Mouse (Mus musculus): ENCODE results near the gene Sds.

Sds gene

GRCm38 (mm10) chr5:120440733-120441132, 35.6 kb upstream of the Sds start:
- peak; percentile 95 for DNase-seq (ENCODE audit: low read depth, low spot score)

DNA sequence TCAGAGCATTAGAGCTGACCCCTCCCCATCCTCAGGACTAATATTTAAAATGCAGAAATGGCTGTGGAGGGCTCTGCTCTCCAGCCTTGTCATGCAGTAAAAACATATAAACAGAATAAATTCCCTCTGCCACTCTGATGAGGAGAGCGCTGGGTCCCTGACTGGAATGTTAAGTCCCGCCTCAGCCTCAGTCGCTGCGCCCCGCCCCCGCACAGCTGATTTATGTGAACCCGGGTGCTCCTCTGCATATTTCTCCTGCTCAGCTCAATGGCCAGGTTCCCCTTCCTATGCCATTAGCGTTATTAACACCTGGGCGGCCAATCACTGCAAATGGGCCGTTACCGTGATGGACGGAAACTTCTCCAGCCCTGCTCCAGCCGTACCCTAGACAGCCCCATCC, 29.0 kb upstream of the Sds start:
- no peak for DNase-seq (ENCODE audit: low read depth, low spot score)

DNA sequence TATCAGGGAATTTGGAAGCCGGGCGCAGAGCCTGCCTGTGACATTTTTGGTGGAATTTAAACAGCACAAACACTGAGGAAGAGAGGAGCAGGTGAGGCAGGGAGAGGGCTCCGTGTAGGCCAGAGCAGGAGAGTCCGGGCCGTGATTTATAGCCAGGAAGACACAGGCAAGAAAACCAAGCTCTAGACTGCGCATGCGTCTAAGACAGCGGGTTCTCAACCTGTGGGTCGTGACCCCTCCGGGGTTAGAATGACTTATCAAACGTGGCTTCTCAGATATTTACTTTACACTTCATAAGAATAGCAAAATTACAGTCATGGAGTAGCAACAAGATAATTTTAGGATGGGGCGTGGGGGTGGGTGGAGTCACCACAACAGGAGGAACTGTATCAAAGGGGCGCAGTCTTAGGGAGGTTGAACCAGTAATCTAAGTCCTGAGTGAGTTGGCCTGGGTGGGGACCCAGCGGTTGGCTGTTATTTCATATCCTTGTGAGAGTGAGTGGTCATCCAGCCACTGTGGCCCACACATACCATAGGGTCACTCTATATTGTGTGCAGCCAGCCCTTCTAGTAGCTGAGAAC, 21.5 kb upstream of the Sds start:
- no peak for DNase-seq (ENCODE audit: low read depth, low spot score)

- no peak for DNase-seq (ENCODE audit: low read depth, low spot score)
These were observed 20.1 kb upstream of the Sds start for GRCm38 (mm10) chr5:120456253-120456652.

DNA sequence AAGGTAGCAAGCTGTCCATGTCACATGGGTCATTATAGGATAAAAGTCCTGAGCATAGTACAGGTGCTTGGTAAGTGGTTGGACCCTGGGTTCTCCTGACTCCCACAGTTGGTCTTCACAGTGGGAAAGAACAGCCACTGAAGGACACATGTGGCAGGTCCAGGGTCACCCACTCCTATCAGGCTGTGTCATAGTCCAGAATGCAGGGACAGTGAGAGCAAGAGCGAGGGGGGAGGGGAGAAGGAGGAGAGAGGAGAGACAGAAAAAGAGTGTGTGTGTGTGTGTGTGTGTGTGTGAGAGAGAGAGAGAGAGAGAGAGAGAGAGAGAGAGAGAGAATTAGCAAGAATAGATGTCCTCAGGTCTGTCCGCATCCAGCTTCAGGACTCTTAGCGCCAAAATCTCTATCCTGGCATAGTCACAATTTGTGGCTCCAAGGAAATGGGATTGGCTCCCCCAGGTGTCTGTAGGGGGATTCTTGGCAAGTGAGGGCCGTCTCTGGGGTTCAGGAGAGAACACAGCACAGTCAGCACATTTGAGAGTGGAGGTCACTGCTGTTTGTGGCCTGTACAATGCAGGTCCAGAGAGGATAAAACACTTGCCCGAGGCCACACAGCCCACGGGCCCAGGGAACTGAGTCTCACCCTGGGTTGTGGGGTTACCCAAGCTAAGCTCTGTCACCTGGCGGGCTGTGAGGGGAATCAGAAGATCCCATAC, 19.3 kb upstream of the Sds start:
- no peak for DNase-seq (ENCODE audit: low read depth, low spot score)

DNA sequence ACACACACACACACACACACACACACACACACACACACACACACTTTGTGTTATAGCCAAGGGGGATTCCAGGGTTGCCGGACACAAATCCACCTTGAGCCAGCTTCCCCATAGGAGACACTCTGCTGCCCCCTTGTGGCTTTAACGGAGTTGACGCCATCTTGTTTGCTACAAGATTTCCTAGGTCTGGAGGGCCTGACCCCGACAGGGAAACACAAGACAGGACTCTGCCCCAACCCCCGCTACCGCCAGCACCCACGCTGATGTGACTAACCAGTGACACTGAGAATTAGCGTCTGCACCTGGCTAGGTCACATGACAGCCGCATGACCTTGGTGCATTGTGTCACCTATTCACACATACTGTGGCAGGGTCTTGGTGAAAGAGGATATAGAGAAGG, 18.7 kb upstream of the Sds start:
- DNase-seq (ENCODE audit: low read depth, low spot score), result peak; percentile 79

- no peak for DNase-seq (ENCODE audit: low read depth, low spot score)
These were observed 17.2 kb upstream of the Sds start for GRCm38 (mm10) chr5:120459133-120459532.

GRCm38 (mm10) chr5:120461902-120462301, 14.4 kb upstream of the Sds start:
- no peak for DNase-seq (ENCODE audit: low read depth, low spot score)

GRCm38 (mm10) chr5:120464321-120464720, 12.0 kb upstream of the Sds start:
- DNase-seq (ENCODE audit: low read depth, low spot score), result no peak

- no peak for DNase-seq (ENCODE audit: low read depth, low spot score)
These were observed 11.3 kb upstream of the Sds start for GRCm38 (mm10) chr5:120465062-120465461.

GRCm38 (mm10) chr5:120465860-120466259, 10.5 kb upstream of the Sds start:
- peak; percentile 18 for DNase-seq (ENCODE audit: low read depth, low spot score)

DNA sequence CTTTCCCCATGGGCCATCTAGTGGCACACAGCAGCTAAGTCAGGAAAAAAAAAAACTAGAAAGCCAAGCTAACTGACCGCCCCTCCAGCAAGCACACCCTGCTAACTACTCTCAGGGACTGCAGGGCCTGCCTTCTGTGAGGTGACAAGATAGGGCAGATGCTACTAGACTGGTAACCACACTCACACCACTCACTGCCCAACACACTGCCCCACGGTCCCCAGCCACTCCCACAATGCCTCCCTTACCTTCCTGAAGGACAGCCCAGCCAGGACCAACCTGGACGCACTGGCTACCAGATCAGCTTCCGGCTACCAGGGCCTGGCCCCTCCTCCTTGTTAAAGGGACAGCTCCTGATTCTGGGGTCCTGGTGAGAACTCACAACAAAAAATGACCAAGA, 9.3 kb upstream of the Sds start:
- no peak for DNase-seq (ENCODE audit: low read depth, low spot score)

DNA sequence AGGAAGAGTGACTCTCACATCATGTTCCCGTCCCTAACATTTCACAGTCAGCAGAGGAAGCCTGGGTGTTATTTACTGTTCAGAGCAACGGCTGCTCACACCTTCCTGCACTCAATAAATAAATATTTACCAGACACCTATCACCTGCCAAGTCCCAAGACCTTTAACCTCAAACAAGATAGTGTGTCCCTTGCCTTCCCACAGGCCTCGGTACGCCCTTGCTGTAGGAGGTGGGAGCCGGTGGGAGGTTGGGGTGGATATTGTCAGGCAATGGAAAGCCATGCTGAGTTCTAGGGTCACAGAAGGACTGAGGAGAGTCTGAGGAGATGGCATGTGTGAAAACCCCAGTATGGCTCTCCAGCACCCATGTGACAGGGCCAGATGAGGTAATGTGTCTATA, 8.0 kb upstream of the Sds start:
- DNase-seq (ENCODE audit: low read depth, low spot score), result no peak

DNA sequence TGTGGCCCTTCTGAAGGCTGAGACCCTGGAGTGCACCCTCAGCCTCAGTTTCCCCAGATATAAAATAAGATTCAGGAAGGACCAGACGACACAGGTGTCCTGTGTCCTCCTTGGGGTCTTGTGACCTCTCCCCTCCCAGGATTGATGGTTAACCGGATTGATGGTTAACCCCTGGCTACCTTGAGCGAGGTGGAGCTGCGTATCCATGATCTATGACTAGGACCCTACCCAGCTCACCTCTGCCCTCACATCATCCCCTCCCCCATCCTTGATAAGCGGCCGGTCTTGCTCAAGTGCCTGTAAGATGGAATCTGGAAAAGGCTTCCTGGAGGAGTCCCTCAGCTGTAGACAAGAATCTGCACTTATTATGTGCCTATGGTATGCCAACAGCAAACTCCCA, 7.5 kb upstream of the Sds start:
- no peak for DNase-seq (ENCODE audit: low read depth, low spot score)

GRCm38 (mm10) chr5:120471538-120471937, 4.8 kb upstream of the Sds start:
- no peak for DNase-seq (ENCODE audit: low read depth, low spot score)

GRCm38 (mm10) chr5:120472770-120473169, 3.6 kb upstream of the Sds start, which contains the start of gene Sdsl:
Gene Sdsl, minus strand, starts transcription at chr5:120472810.
- no peak for DNase-seq (ENCODE audit: low read depth, low spot score)

DNA sequence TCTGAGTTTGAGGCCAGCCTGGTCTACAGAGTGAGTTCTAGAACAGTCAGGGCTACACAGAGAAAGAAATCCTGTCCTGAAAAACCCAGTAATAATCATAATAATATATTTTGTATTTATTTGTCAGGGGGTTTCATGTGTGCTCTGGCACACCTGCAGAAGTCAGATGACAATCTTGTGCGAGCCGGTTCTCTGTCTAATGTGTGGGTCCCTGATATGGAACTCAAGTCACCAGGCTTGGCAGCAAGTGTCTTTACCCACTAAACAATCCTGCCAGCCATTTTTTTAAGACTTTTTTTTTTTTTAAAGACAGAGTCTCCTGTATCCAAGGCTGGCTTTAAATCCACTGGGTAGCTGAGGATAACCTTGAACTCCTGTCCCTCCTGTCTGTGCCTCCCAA, 3.0 kb upstream of the Sds start:
- no peak for DNase-seq (ENCODE audit: low read depth, low spot score)

DNA sequence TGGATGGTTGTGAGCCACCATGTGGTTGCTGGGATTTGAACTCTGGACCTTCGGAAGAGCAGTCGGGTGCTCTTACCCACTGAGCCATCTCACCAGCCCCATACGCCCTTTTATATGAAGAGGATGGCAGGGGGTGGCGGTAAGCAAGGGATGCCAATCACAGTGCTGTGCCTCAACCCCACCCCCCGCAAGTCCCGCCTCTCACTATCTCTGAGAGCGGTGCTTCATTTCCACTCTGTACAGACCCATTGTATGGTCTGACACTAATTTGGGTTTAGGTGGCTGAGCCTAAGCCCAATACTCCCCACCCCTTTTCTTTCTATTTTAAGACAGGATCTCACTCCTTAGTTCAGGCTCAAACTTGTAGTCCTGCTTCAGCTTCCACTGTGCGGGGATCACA, 465 bp upstream of the Sds start:
- DNase-seq (ENCODE audit: low read depth, low spot score), result no peak

DNA sequence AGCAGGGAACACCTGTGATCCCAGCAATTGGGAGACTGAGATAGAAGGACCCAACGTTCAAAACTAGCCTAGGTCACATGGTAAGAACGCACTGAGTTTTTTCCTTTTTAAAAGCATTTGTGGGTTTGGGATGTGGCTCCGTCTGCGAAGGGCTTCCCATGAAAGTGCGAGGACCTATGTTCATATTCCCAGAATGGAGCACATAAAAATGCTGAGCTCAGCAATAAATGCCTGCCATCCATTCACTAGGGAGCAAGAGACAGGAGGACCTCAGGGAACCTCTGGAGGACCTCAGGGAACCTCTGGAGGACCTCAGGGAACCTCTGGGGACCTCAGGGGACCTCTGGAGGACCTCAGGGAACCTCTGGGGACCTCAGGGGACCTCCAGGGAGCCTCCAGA, 1.7 kb downstream of the Sds start:
- no peak for DNase-seq (ENCODE audit: low read depth, low spot score)

DNA sequence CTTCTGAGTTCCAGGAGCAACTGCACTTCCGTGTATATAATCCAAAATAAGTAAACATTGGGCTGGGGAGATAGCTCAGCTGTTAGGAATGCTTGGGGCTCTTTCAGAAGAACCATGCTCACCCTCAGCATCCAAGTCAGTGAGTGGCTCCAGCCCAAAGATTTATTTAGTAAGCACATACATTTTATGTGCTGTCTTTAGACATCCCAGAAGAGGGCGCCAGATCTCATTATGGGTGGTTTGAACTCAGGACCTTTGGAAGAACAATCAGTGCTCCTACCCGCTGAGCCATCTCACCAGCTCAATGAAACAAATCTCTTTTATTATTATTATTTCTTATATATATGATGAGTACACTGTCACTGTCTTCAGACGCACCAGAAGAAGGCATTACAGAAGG, 3.2 kb downstream of the Sds start:
- DNase-seq (ENCODE audit: low read depth, low spot score), result no peak

DNA sequence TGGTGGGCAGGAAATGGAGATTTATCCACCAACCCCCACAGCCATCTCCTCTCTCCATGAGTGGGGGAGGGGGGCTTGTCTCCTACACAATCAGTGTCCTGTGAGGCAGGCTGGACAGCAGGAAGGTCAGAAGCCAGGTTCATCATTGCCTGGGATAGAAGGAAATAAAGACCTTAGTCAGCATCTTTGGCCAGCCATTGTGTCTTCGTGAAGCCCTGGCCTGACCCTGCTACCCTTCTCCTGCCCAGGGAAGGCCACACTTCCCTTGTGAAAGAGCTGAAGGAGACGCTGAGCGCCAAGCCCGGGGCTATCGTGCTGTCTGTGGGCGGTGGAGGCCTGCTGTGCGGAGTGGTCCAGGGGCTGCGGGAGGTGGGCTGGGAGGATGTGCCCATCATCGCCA, 4.9 kb downstream of the Sds start:
- DNase-seq (ENCODE audit: low read depth, low spot score), result no peak

GRCm38 (mm10) chr5:120483399-120483798, 7.1 kb downstream of the Sds start:
- peak; percentile 22 for DNase-seq (ENCODE audit: low read depth, low spot score)

DNA sequence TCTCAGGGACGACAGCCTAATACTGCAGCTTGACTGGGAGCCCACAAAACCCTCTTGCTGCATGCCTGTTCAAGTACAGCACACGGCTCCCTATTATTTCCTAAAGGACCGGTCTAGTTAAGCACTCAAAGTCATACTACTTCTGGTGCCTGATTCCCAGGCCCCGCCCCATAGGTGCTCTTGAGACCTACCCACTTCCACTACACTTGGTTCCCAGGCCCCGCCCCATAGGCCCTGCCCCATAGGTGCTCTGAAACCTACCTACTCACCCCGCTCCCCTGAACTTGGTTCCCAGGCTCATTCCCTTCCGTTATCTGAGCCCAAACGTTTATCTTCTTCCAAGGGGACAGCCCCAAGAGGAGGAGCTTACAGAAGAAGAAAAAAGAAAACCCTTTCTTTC, 11.5 kb downstream of the Sds start:
- DNase-seq (ENCODE audit: low read depth, low spot score), result no peak

All from brain, adult 2 months (tissue).